Mouse (Mus musculus) testis, adult 2 months (tissue): ENCODE results near the gene Cmc1.

ENCODE experiments used
- CTCF ChIP-seq: fragments of 200-500 bp; IDR thresholded peaks from 2 replicates; pipeline ENCODE4 v1.5.1; 2012; ENCODE audit warnings: low read depth, mild to moderate bottlenecking, inconsistent platforms, low read length, moderate library complexity; ENCODE audit not compliant: control insufficient read depth, insufficient read depth, insufficient replicate concordance
- POLR2A ChIP-seq: fragments of 200-500 bp; IDR thresholded peaks from 2 replicates; pipeline ENCODE4 v1.6.1; 2012; ENCODE audit warnings: low read depth, mild to moderate bottlenecking, inconsistent platforms, low read length, moderate library complexity; ENCODE audit not compliant: control insufficient read depth

DNA sequence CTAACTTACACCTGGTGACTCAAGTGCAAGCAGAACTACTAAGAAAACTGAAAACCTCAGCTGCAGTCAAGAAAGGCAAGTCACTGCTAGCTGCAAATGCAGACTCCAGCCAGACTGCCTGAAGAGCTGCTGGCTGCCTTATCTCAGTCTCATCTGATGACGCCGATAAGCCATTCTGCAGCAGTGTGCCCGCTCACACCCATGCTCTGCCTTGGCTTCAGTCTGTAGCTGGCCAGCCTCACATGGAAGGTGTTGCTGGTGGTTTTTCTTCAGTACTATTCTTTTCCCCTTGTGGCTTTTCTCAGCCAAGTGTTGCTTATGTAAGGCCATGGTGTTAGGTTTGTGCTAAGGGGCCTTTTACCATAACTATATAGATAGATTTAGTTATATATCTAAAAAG lies 90.9 kb downstream of the Cmc1 start:
- TF ChIP-seq CTCF (no peak), POLR2A (no peak)
